Mouse (Mus musculus): ENCODE measurements at regions not wholly inside any gene's neighbourhood (a gene's known extent, or its start where the extent isn't known, plus 50 kb on each side); places are given as distances from the start of the nearest gene placed in this dataset.

DNA sequence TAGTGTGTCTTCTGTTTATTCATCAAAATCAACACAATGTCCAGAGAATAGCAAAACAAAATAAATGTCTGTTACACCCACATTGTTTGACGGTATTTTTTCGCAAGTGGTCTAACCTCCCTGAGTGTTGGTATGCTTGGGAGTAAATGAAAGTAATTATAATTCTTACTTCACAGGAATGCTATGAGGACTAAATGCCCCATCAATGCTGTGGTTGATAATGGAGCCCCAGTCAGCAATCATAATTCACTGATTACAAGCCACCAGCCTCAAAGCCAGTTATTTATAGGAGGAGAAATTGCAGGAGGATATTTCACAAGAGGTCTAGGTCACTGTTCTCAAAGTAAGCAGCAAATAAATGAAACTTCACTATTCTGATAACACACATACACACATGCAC, 129.6 kb upstream of the Hand2 start:
- DNase-seq (ENCODE audit: low spot score), result no peak

DNA sequence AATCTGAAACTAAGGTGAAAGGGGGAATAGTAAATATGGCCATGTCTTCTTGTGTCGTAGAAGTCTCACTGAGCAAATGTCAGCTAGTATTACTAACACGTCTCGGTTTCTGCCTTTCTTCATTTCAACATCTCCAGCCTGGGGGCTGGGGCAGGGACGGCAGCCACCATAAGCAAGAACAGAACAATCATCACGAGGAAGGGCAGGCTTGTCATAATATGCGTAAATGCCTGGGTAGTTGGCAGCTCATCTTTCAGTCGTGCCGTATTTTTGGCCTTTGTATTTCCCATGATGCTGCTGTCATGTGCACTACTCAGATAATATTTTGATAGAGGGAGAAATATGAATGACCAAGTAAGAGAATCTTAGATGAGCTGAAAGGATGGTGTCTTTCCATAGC, 120.5 kb upstream of the Hand2 start:
- no peak for DNase-seq (ENCODE audit: low spot score)

DNA sequence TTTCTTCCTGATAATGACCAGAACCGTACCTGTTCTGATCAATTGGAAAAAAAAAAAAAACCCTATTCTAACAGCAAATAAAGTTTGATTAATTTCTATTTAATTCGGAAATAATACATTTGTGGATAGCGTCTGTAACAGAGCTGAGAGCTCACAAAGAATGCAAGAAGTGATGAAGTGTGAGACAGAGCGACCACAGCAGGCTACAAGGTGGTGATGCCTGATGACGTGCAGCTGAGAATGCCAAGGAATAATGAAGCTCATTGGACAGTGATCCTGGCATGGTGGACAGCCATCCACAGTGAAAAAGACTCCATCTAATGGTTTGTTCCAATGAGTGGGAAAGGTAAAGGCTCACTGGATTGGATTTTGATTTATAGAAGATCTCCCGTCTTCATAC, 111.2 kb upstream of the Hand2 start:
- DNase-seq (ENCODE audit: low spot score), result no peak

GRCm38 (mm10) chr8:57213066-57213465, 107.7 kb upstream of the Hand2 start:
- DNase-seq (ENCODE audit: low spot score), result no peak

- DNase-seq (ENCODE audit: low spot score), result no peak
These were observed 106.5 kb upstream of the Hand2 start for GRCm38 (mm10) chr8:57213982-57214930.

GRCm38 (mm10) chr8:57230594-57230993, 90.2 kb upstream of the Hand2 start:
- DNase-seq (ENCODE audit: low spot score), result no peak

DNA sequence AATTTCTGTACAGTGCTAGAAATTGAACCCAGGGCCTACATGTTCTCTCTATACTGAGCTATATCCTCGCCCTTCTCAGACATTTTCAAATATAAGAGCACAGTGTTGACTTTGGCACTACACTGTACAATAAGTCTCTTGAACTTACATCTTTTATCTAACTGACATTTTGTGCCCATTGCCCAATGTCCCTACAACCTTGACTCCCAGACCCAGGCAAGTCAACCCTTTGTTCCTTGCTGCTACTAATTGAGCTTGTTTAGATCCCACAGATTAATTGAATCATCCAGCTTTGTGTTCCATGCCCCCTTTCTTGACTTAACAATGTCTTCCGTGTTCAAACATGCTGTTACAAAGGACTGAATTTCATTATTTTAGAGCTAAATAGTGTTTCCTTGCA, 78.5 kb upstream of the Hand2 start:
- no peak for DNase-seq (ENCODE audit: low spot score)

- DNase-seq (ENCODE audit: low spot score), result no peak
These were observed 71.7 kb upstream of the Hand2 start for GRCm38 (mm10) chr8:57249061-57249460.

Measured in ovary, postnatal 14 days (tissue).